Mouse (Mus musculus) liver, adult 2 months (tissue): Measurements from ENCODE around the gene Esam. TPM values are rescaled to one million over a fixed set of nuclear protein-coding genes. Genes with fewer than 3 reads are reported as not detected.

Experiments
- DNase-seq: peaks from one replicate; pipeline ENCODE4 v3.0.0-alpha.2; 2011; ENCODE audit warnings: low read depth, low spot score; ENCODE audit errors: extremely low read depth
- H3K27ac ChIP-seq: fragments of 200-500 bp; replicated peaks from 2 replicates; pipeline ENCODE4 v1.5.1; 2012; ENCODE audit warnings: low read depth, mild to moderate bottlenecking, control low read depth, inconsistent platforms, low read length; ENCODE audit not compliant: insufficient read depth
- H3K27me3 ChIP-seq: fragments of 200-500 bp; 2 replicates; pipeline ENCODE4 v1.6.1; 2012; ENCODE audit warnings: mild to moderate bottlenecking, moderate library complexity, low read length, inconsistent platforms; ENCODE audit not compliant: control insufficient read depth, insufficient read depth
- H3K36me3 ChIP-seq: fragments of 200-500 bp; 2 replicates; pipeline ENCODE4 v1.6.1; 2012; ENCODE audit warnings: low read length, inconsistent platforms; ENCODE audit not compliant: control insufficient read depth, insufficient read depth
- H3K4me1 ChIP-seq: fragments of 200-500 bp; 2 replicates; pipeline ENCODE4 v1.6.1; 2011; ENCODE audit warnings: low read length; ENCODE audit not compliant: control insufficient read depth, insufficient read depth
- H3K4me3 ChIP-seq: fragments of 200-500 bp; 2 replicates; pipeline ENCODE4 v1.5.1; 2011; ENCODE audit warnings: low read depth, mild to moderate bottlenecking, control low read depth, low read length, moderate library complexity; ENCODE audit not compliant: insufficient read depth
- H3K79me2 ChIP-seq: fragments of 200-500 bp; 2 replicates; pipeline ENCODE4 v1.6.1; 2012; ENCODE audit warnings: inconsistent platforms, mild to moderate bottlenecking, low read length, moderate library complexity; ENCODE audit not compliant: control insufficient read depth, insufficient read depth
- H3K9ac ChIP-seq: fragments of 200-500 bp; 2 replicates; pipeline ENCODE4 v1.6.1; 2012; ENCODE audit warnings: low read depth, mild to moderate bottlenecking, control low read depth, inconsistent platforms, low read length
- CTCF ChIP-seq: fragments of 200-500 bp; IDR thresholded peaks from 2 replicates; pipeline ENCODE4 v1.5.1; 2011; ENCODE audit warnings: low read depth, low read length, control low read depth
- POLR2A ChIP-seq: fragments of 200-500 bp; IDR thresholded peaks from 2 replicates; pipeline ENCODE4 v1.6.1; 2011; ENCODE audit warnings: low read length, control low read depth; ENCODE audit not compliant: insufficient read depth; ENCODE audit errors: extremely low read depth
- WGBS: fragments of 180-500 bp; shearing (Covaris S2); methylation state at CpG from one replicate; pipeline ENCODE4 v1.1.7; 2018; 5-methylcytosine and 5-hydroxymethylcytosine counted together
- polyA plus RNA-seq: library from polyadenylated mRNA; depleted of rRNA; stranded (reverse); fragments of >200 nt; gene quantifications from 2 replicates; pipeline ENCODE4 v1.2.3, GENCODE M21; 2012
- total RNA-seq: library from RNA; depleted of rRNA; stranded (reverse); fragments of >200 nt; gene quantifications from 2 replicates; pipeline ENCODE4 v1.2.3, GENCODE M21; 2014

The Esam gene
- total and polyA plus RNA-seq, 2 experiments, result 7.7 to 8.8 TPM

DNA sequence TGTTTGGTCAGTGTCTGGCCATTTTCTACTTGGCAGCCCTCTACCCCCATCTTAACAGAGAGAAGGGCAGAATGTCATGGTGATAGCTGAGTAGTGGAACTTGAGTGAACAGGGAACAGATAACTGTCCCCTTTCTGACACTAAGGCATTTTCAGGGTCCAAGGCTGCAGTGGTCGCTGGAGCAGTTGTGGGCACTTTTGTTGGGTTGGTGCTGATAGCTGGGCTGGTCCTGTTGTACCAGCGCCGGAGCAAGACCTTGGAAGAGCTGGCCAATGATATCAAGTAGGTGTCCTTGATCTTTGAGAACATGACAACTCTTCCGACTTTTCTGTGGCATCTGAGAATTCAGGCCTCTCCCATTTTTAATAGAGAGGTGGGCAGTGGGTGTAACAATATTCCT lies 9.0 kb downstream of the Esam start:
- H3K27me3 ChIP-seq, result no peaks in the 10 kb centered on the region
- no peaks in the 10 kb centered on the region for H3K4me1 ChIP-seq
- no peak for DNase-seq
- no peak overlapping the region for H3K4me3 ChIP-seq
- H3K27ac ChIP-seq, result no peak overlapping the region
- no peaks in the 10 kb centered on the region for H3K36me3 ChIP-seq
- 72% methylated on average over 4 of the region's 4 CpGs for WGBS
- H3K9ac ChIP-seq, result no peak overlapping the region
- H3K79me2 ChIP-seq, result no peaks in the 10 kb centered on the region
- TF ChIP-seq CTCF (no peak), POLR2A (no peak)

DNA sequence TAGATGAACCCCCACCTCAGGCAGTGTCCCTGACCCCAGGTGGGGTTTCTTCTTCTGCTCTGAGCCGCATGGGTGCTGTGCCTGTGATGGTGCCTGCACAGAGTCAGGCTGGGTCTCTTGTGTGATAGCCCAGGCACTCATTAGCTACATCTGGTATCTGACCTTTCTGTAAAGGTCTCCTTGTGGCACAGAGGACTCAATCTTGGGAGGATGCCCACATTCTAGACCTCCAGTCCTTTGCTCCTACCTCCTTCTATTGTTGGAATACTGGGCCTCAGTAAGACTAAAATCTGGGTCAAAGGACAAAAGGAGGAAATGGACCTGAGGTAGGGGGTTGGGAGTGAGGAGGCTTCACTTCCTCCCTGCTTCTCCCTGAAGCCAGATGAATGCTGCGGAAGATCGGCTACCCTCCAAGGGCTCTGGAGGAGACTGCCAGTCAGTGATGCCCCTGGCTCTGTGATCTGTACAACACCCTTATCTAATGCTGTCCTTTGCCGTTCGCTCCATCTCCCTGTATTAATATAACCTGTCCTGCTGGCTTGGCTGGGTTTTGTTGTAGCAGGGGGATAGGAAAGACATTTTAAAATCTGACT lies 9.9 kb downstream of the Esam start:
- Histone ChIP-seq H3K9ac (no peak overlapping the region), H3K79me2 (no peaks in the 10 kb centered on the region), H3K4me1 (peaks cover 2% of the 10 kb centered on the region; the same call in 1 of the 2 replicates), H3K36me3 (no peaks in the 10 kb centered on the region), H3K27ac (no peak overlapping the region), H3K4me3 (no peak overlapping the region), H3K27me3 (no peaks in the 10 kb centered on the region)
- DNase-seq, result no peak
- TF ChIP-seq CTCF, result no peak
- TF ChIP-seq POLR2A, result no peak
- 77% methylated on average over 5 of the region's 5 CpGs for WGBS

DNA sequence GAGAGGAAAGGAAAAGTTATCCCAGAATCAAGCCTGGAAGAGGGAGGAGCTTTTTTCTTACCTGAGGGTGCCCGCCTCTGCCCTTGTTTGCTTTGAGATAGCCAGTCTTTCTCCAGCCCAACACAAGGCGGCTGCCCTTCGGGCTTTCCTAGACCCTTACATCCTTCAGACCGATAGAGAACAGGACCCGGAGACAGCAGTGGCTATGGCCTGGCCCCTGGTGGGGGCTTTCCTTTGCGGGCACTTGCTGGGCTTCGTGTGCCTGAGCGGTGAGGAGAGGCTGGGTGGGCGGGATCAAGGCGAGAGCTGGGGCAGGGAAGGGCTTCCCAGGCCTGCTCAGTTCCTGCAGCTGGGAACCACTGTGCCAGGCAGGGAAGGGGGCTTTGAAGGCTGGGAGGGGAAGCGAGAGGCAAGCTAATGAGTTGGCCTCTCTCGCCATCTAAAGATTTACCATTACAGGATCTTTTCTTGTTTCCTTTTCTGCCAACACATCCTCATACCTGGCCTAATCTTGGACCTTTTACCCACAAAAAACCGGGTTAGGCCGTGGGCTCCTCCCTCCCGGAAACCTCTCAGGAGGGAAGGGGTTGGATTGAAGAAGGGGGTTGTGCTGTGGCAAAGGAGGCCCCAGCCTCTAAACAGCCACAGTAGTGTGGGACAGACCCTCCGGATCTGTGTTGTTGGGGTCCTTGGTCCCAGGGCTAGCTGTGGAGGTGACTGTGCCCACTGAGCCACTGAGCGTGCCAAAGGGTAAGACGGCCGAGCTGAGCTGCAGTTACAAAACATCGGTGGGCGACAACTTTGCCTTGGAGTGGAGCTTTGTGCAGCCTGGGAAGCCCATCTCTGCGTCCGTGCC lies 11.5 kb downstream of the Esam start, which contains the start of gene Vsig2:
TSS of gene Vsig2 (plus strand) at position 86 of the 856 bp plus-strand sequence.
- H3K27me3 ChIP-seq, result no peaks in the 10 kb centered on the region
- TF ChIP-seq CTCF (no peak), POLR2A (no peak)
- H3K4me3 ChIP-seq, result no peak within 1 kb of the TSS
- peaks cover 2% of the 10 kb centered on the region; the same call in 1 of the 2 replicates for H3K4me1 ChIP-seq
- 63% methylated on average over 23 of the region's 23 CpGs for WGBS
- no peak for DNase-seq
- H3K79me2 ChIP-seq, result no peaks in the 10 kb centered on the region
- no peaks in the 10 kb centered on the region for H3K36me3 ChIP-seq
- H3K9ac ChIP-seq, result no peak within 1 kb of the TSS
- no peak within 1 kb of the TSS for H3K27ac ChIP-seq

DNA sequence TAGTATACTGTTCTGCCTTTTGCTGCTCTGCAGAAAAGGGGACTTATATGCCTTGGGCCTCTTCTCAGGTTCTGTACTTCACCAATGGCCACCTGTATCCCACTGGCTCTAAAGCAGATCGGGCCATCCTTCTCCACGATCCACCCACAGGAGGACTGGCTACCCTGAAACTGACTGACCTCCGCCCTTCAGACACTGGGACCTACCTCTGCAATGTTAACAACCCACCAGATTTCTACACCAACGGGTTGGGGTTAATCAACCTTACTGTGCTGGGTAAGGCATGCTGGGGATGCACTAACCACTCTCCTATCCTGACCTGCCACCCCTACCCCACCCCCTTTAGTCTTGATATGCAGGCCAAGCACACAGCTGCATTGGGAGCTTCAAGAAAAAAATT lies 12.3 kb downstream of the Esam start:
- no peak for TF ChIP-seq POLR2A
- TF ChIP-seq CTCF, result no peak

DNA sequence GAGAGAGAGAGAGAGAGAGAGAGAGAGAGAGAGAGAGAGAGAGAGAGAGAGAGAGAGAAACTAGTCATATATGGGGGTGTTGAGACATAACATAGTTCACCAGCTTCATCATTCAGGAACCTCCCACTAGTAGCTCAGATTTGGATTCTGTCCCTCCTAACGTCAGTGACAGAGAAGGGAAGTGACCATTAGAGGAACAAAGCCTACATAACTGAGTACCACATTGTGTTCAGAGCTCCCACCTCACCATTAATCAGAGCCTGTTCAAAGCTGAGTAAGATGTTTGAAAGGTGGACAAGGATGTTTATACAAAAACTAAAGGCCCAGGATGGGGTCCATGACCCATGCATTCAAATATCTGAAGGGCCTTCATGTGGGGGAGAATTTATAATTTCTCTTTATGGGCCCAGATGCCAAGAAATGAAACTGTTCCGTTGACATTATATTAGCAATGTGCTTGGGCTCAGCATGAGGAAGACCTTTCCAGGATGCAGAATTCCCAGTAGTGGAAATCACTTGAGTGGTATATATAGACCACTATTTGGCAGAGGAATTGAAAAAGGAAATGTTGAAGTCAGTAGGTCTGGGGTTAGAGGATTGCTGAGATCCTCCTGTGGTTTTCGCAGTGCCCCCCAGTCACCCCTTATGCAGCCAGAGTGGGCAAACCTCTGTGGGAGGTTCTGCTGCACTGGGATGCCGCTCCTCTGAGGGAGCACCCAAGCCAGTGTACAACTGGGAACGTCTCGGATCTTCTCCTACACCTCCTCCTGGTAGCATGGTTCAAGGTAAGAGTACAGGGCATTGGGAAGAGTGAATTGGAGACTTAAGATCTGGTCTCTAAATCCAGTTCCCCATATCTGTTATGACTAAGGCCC lies 13.1 kb downstream of the Esam start:
- Histone ChIP-seq H3K27me3 (no peaks in the 10 kb centered on the region), H3K79me2 (no peaks in the 10 kb centered on the region), H3K4me3 (no peak overlapping the region), H3K4me1 (peaks cover 8% of the 10 kb centered on the region), H3K27ac (peak overlapping the region; percentile 25; the same call in 1 of the 2 replicates), H3K36me3 (no peaks in the 10 kb centered on the region), H3K9ac (no peak overlapping the region)
- 79% methylated on average over 6 of the region's 6 CpGs for WGBS
- DNase-seq, result no peak
- TF ChIP-seq CTCF (no peak), POLR2A (no peak)

More for the DNA sequence above, 12.3 kb downstream of the Esam start:
- Histone ChIP-seq H3K27ac (no peak overlapping the region), H3K4me1 (peaks cover 4% of the 10 kb centered on the region; the same call in 1 of the 2 replicates), H3K36me3 (no peaks in the 10 kb centered on the region), H3K79me2 (no peaks in the 10 kb centered on the region), H3K27me3 (no peaks in the 10 kb centered on the region), H3K9ac (no peak overlapping the region), H3K4me3 (no peak overlapping the region)
- 81% methylated on average over 4 of the region's 4 CpGs for WGBS
- no peak for DNase-seq
